Mouse (Mus musculus): ENCODE data around the gene Mta3. TPM values are rescaled to one million over a fixed set of nuclear protein-coding genes. Genes with fewer than 3 reads are reported as not detected.

Mta3 gene
- total and polyA plus RNA-seq, 3 experiments: 31.1 to 67.6 (median 39.2) TPM

DNA sequence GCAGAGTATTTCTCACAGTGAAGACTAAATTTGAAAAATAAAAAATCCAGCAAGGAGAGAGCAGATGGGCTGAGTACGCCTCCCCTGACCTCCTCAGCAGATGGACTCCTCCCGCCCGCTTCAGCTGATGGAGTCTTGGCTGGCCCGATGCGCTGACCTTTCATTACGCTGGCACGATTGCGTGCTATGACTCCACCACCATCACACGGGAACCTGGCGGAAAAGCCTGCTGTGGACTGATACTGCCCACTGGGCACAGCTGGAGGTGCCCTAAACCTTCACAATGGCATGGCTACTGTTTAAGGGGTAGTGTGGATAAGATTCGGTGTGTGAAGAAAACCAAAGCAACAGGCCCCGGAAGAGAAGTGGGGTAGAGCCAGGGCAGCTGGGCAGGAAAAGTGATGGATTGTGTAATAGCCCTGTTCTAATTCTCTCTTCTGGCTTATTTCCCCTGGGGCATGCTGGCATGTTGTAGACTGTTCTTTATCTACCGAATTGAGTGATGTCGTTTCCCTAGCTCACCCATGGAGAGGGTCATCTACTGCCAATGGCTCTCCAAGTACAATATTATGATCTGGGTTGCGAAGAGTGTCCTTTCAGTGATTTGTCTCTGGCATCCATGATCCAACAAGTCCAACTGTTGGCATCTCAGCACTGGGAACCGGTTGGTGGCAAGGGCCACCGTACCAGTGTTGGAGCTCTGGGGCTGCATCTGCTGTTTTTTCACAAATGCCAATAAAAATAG, 106.4 kb downstream of the Mta3 start:
- in situ Hi-C loops (cut with MboI; ENCODE audit: low pct_ligation_motif_present, low pct_unique_long_range_greater_than_20kb, low sequenced_read_pairs): no loop called here
- Histone ChIP-seq H3K9ac (ENCODE audit: insufficient read depth, low read depth) (no peak overlapping the region), H3K4me2 (ENCODE audit: insufficient read depth, low read depth, poor library complexity, severe bottlenecking) (no peak overlapping the region), H3K36me3 (replicated peaks in 1 of 2; ENCODE audit: control insufficient read depth in 1 of 2, insufficient read depth in 1 of 2, low read length in 1 of 2) (peaks cover 10 to 53% of the 10 kb centered on the region in 2 experiments), H3K4me1 (ENCODE audit: control insufficient read depth in 1 of 2, insufficient read depth in 2 of 2) (peaks cover 6 to 49% of the 10 kb centered on the region in 2 experiments), H3K79me2 (replicated peaks; ENCODE audit: control insufficient read depth, extremely low read depth, insufficient read depth, poor library complexity, severe bottlenecking) (no peaks in the 10 kb centered on the region), H3K27ac (ENCODE audit: insufficient read depth, low read depth) (no peak overlapping the region), H3K27me3 (replicated peaks) (no peaks in the 10 kb centered on the region), H3K4me3 (replicated peaks in 1 of 3; ENCODE audit: low read depth in 2 of 3, low read length in 2 of 3, poor library complexity in 1 of 3) (no peak overlapping the region), H3K9me3 (replicated peaks; ENCODE audit: low read length) (no peaks in the 10 kb centered on the region)
- dilution Hi-C loops (cut with MboI; ENCODE audit: extremely low pct_ligation_motif_present, extremely low pct_unique_long_range_greater_than_20kb, low sequenced_read_pairs): no loop called here
- DNase-seq (ENCODE audit: extremely low read depth): no peak
- TF ChIP-seq CTCF (conservative IDR thresholded peaks at IDR 0.05 in 1 of 2, IDR thresholded peaks at IDR 0.05 in 1 of 2; ENCODE audit: low read depth in 2 of 2, low read length in 2 of 2) (no peak), MXI1 (IDR thresholded peaks at IDR 0.05; ENCODE audit: low read depth, low read length) (no peak), IRF4 (IDR thresholded peaks at IDR 0.05; ENCODE audit: low read depth, low read length) (no peak), NELFE (IDR thresholded peaks at IDR 0.05; ENCODE audit: low read depth, low read length) (no peak), SIN3A (IDR thresholded peaks at IDR 0.05; ENCODE audit: low read length) (no peak), RAD21 (IDR thresholded peaks at IDR 0.05; ENCODE audit: low read depth, low read length) (no peak), GABPA (IDR thresholded peaks at IDR 0.05; ENCODE audit: insufficient replicate concordance, low read depth, low read length) (no peak), HCFC1 (IDR thresholded peaks at IDR 0.05; ENCODE audit: low read depth, low read length) (no peak), ZKSCAN1 (IDR thresholded peaks at IDR 0.05; ENCODE audit: borderline replicate concordance, low read depth, low read length) (no peak)

DNA sequence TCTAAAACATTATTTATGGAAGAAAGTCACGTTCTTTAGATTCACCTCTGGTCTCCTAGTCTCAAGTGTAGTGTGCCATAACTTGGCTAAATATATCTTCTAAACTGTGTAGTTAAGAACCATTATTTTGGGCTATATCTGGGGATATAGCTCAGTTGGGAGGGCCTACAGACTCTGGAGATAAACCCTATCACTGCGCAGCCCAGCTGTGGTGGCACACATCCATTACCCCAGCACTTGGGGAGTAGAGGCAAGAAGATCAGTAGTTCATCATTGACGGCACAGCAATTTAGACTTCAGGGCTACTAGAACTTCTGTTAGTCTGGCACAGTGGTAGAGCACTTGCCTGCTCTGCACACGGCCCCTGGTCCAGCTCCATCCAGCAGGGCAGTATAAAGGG, 107.1 kb downstream of the Mta3 start:
- Histone ChIP-seq H3K4me3 (replicated peaks in 1 of 3; ENCODE audit: low read depth in 2 of 3, low read length in 2 of 3, poor library complexity in 1 of 3) (no peak overlapping the region), H3K27ac (ENCODE audit: insufficient read depth, low read depth) (no peak overlapping the region), H3K36me3 (replicated peaks in 1 of 2; ENCODE audit: control insufficient read depth in 1 of 2, insufficient read depth in 1 of 2, low read length in 1 of 2) (peaks cover 10 to 53% of the 10 kb centered on the region in 2 experiments), H3K9me3 (replicated peaks; ENCODE audit: low read length) (no peaks in the 10 kb centered on the region), H3K27me3 (replicated peaks) (no peaks in the 10 kb centered on the region), H3K4me2 (ENCODE audit: insufficient read depth, low read depth, poor library complexity, severe bottlenecking) (no peak overlapping the region), H3K9ac (ENCODE audit: insufficient read depth, low read depth) (no peak overlapping the region), H3K4me1 (ENCODE audit: control insufficient read depth in 1 of 2, insufficient read depth in 2 of 2) (peaks cover 6 to 48% of the 10 kb centered on the region in 2 experiments), H3K79me2 (replicated peaks; ENCODE audit: control insufficient read depth, extremely low read depth, insufficient read depth, poor library complexity, severe bottlenecking) (no peaks in the 10 kb centered on the region)
- no peak for DNase-seq (ENCODE audit: extremely low read depth)
- no peak for TF ChIP-seq MAZ (IDR thresholded peaks at IDR 0.05; ENCODE audit: low read depth, low read length)
- TF ChIP-seq JUN (IDR thresholded peaks at IDR 0.05; ENCODE audit: insufficient read depth, low read depth, low read length): no peak
- dilution Hi-C loops (cut with MboI; ENCODE audit: extremely low pct_ligation_motif_present, extremely low pct_unique_long_range_greater_than_20kb, low sequenced_read_pairs) (no loop called here), in situ Hi-C loops (cut with MboI; ENCODE audit: low pct_ligation_motif_present, low pct_unique_long_range_greater_than_20kb, low sequenced_read_pairs) (no loop called here)

DNA sequence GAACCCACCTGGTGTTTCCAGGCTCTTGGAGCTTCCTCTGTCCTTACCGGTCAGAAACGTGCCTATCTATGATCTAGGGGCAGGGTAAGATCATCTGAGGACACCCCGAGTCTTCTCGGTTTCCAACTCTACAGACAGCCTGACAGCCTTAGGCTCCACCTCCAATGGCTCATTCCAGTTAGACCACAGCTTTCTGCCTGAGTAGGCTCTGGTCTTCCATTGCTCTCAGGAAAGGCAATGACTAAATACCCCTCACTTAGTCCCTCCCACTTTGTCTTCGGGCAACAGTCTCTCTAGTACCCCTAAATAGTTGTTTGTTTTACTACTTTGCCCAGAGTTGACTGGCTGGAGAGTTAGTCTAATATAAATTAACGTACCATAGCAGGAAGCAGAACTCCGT, 111.0 kb downstream of the Mta3 start:
- in situ Hi-C loops (cut with MboI; ENCODE audit: low pct_ligation_motif_present, low pct_unique_long_range_greater_than_20kb, low sequenced_read_pairs): loop anchor here (5.0 kb wide), 1 partner anchor 35 kb away; no protein-coding TSS in a partner anchor
- TF ChIP-seq PAX5 (IDR thresholded peaks at IDR 0.05; ENCODE audit: low read length) (no peak), CTCF (conservative IDR thresholded peaks at IDR 0.05 in 1 of 2, IDR thresholded peaks at IDR 0.05 in 1 of 2; ENCODE audit: low read depth in 2 of 2, low read length in 2 of 2) (no peak), JUND (conservative IDR thresholded peaks at IDR 0.05; ENCODE audit: low read depth, low read length) (no peak), BHLHE40 (IDR thresholded peaks at IDR 0.05; ENCODE audit: low read depth, low read length) (no peak), E2F4 (IDR thresholded peaks at IDR 0.05; ENCODE audit: insufficient replicate concordance, low read depth, low read length) (no peak), ETS1 (conservative IDR thresholded peaks at IDR 0.05; ENCODE audit: low read depth, low read length) (no peak)
- H3K27me3 ChIP-seq (replicated peaks): no peaks in the 10 kb centered on the region
- H3K9ac ChIP-seq (ENCODE audit: insufficient read depth, low read depth): no peak overlapping the region
- H3K4me2 ChIP-seq (ENCODE audit: insufficient read depth, low read depth, poor library complexity, severe bottlenecking): no peak overlapping the region
- H3K36me3 ChIP-seq (replicated peaks in 1 of 2; ENCODE audit: control insufficient read depth in 1 of 2, insufficient read depth in 1 of 2, low read length in 1 of 2): peaks cover 2 to 30% of the 10 kb centered on the region in 2 experiments
- no peak overlapping the region for H3K27ac ChIP-seq (ENCODE audit: insufficient read depth, low read depth)
- no peak overlapping the region for H3K4me3 ChIP-seq (replicated peaks in 1 of 3; ENCODE audit: low read depth in 2 of 3, low read length in 2 of 3, poor library complexity in 1 of 3)
- no peaks in the 10 kb centered on the region for H3K79me2 ChIP-seq (replicated peaks; ENCODE audit: control insufficient read depth, extremely low read depth, insufficient read depth, poor library complexity, severe bottlenecking)
- dilution Hi-C loops (cut with MboI; ENCODE audit: extremely low pct_ligation_motif_present, extremely low pct_unique_long_range_greater_than_20kb, low sequenced_read_pairs): no loop called here
- H3K4me1 ChIP-seq (ENCODE audit: control insufficient read depth in 1 of 2, insufficient read depth in 2 of 2): peaks cover 6 to 27% of the 10 kb centered on the region in 2 experiments
- peak; percentile 55 for DNase-seq (ENCODE audit: extremely low read depth)
- H3K9me3 ChIP-seq (replicated peaks; ENCODE audit: low read length): no peaks in the 10 kb centered on the region
